Mouse (Mus musculus): ENCODE data around the gene Lss. TPM values are rescaled to one million over a fixed set of nuclear protein-coding genes. Genes with fewer than 3 reads are reported as not detected.

The Lss gene
- polyA plus RNA-seq, 1 experiment from 2014 or later: 60.9 TPM

DNA sequence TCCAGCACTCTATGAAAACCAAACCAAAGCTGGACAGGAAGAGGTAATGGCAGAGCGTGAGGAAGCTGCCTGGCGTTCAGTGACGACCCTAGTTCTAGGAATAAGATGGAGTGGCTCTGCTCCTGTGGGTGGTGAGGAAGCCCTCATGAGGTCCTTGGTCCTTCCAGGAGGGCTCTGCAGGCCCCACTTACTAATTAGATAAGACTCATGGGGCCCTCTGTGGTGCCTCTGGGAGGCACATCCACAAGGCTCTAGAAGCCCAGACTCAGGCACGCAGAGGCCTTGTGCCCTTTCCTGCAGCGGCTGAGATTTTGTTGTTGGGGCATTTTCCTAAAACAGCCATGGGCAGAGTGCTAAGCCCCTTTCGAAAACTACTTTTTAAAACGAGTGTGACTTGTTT is 25.5 kb upstream of the Lss start:
- H3K4me3 ChIP-seq (ENCODE audit: low read depth, low read length): no peak overlapping the region
- no peaks in the 10 kb centered on the region for H3K9me3 ChIP-seq (ENCODE audit: control insufficient read depth, low read length)
- ATAC-seq (ENCODE audit: insufficient read depth, low FRiP score, low TSS enrichment) (no peak), DNase-seq (ENCODE audit: low spot score) (no peak)
- no peak overlapping the region for H3K4me2 ChIP-seq (ENCODE audit: low read depth)
- H3K9ac ChIP-seq (ENCODE audit: low read length): no peak overlapping the region
- no peak overlapping the region for H3K27ac ChIP-seq (ENCODE audit: low read depth, low read length)
- peaks cover 32% of the 10 kb centered on the region for H3K36me3 ChIP-seq (ENCODE audit: control insufficient read depth, insufficient read depth, low read length)
- H3K27me3 ChIP-seq (ENCODE audit: control insufficient read depth, insufficient read depth, low read length): no peaks in the 10 kb centered on the region
- WGBS: 93% methylated on average over 7 of the region's 7 CpGs
- H3K4me1 ChIP-seq (ENCODE audit: control insufficient read depth, insufficient read depth, low read length): no peaks in the 10 kb centered on the region

- H3K27me3 ChIP-seq (ENCODE audit: control insufficient read depth, insufficient read depth, low read length): no peaks in the 10 kb centered on the region
- no peak overlapping the region for H3K4me3 ChIP-seq (ENCODE audit: low read depth, low read length)
- 41% methylated on average over 5 of the region's 5 CpGs for WGBS
- H3K4me1 ChIP-seq (ENCODE audit: control insufficient read depth, insufficient read depth, low read length): no peaks in the 10 kb centered on the region
- H3K27ac ChIP-seq (ENCODE audit: low read depth, low read length): no peak overlapping the region
- peaks cover 18% of the 10 kb centered on the region for H3K36me3 ChIP-seq (ENCODE audit: control insufficient read depth, insufficient read depth, low read length)
- peak; percentile 82 for DNase-seq (ENCODE audit: low spot score)
- H3K9me3 ChIP-seq (ENCODE audit: control insufficient read depth, low read length): no peaks in the 10 kb centered on the region
- no peak overlapping the region for H3K9ac ChIP-seq (ENCODE audit: low read length)
- H3K4me2 ChIP-seq (ENCODE audit: low read depth): no peak overlapping the region
- peak; percentile 67 for ATAC-seq (ENCODE audit: insufficient read depth, low FRiP score, low TSS enrichment)
Observed at GRCm38 (mm10) chr10:76512965-76513583, 18.3 kb upstream of the Lss start.

DNA sequence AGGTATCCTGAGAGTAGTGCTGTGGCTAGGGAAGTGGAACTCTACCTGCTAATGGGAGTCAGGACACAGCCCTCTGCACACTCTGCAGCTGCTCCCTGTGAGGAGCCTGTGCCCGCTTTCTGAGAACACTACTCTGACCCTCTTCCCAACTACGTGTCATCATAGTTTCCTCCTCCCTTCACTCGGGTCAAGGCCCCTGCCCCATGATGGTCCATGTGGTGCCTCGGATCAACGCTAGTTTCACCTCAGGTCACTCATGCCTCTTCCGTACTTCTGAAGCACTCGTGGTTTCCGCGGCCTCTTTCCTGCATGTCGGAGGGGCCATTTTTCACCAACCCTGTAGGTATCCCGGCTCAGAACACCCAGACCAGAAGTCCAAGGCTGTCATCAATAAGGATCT is 466 bp upstream of the Lss start:
- Histone ChIP-seq H3K27me3 (ENCODE audit: control insufficient read depth, insufficient read depth, low read length) (no peaks in the 10 kb centered on the region), H3K9me3 (ENCODE audit: control insufficient read depth, low read length) (no peaks in the 10 kb centered on the region), H3K27ac (ENCODE audit: low read depth, low read length) (no peak overlapping the region), H3K4me1 (ENCODE audit: control insufficient read depth, insufficient read depth, low read length) (peaks cover 5% of the 10 kb centered on the region; the same call in 1 of the 2 replicates), H3K9ac (ENCODE audit: low read length) (peak overlapping the region; percentile 29; the same call in 1 of the 2 replicates), H3K4me3 (ENCODE audit: low read depth, low read length) (peak overlapping the region; percentile 61), H3K4me2 (ENCODE audit: low read depth) (peak overlapping the region; percentile 75), H3K36me3 (ENCODE audit: control insufficient read depth, insufficient read depth, low read length) (peaks cover 4% of the 10 kb centered on the region; the same call in 1 of the 2 replicates)
- ATAC-seq (ENCODE audit: insufficient read depth, low FRiP score, low TSS enrichment): no peak
- 3% methylated on average over 11 of the region's 11 CpGs for WGBS
- DNase-seq (ENCODE audit: low spot score): no peak

- peaks cover 4% of the 10 kb centered on the region; the same call in 1 of the 2 replicates for H3K36me3 ChIP-seq (ENCODE audit: control insufficient read depth, insufficient read depth, low read length)
- H3K27ac ChIP-seq (ENCODE audit: low read depth, low read length): no peak overlapping the region
- H3K4me2 ChIP-seq (ENCODE audit: low read depth): peak overlapping the region; percentile 75
- 2% methylated on average over 14 of the region's 14 CpGs for WGBS
- ATAC-seq (ENCODE audit: insufficient read depth, low FRiP score, low TSS enrichment) (peak; percentile 1; the same call in 1 of the 2 replicates), DNase-seq (ENCODE audit: low spot score) (no peak)
- H3K9me3 ChIP-seq (ENCODE audit: control insufficient read depth, low read length): no peaks in the 10 kb centered on the region
- peak overlapping the region; percentile 61 for H3K4me3 ChIP-seq (ENCODE audit: low read depth, low read length)
- H3K27me3 ChIP-seq (ENCODE audit: control insufficient read depth, insufficient read depth, low read length): no peaks in the 10 kb centered on the region
- H3K4me1 ChIP-seq (ENCODE audit: control insufficient read depth, insufficient read depth, low read length): peaks cover 5% of the 10 kb centered on the region; the same call in 1 of the 2 replicates
- peak overlapping the region; percentile 47 for H3K9ac ChIP-seq (ENCODE audit: low read length)
Observed at GRCm38 (mm10) chr10:76531828-76532227, 440 bp downstream of the Lss start.

- H3K27me3 ChIP-seq (ENCODE audit: control insufficient read depth, insufficient read depth, low read length): no peaks in the 10 kb centered on the region
- 96% methylated on average over 7 of the region's 7 CpGs for WGBS
- H3K4me2 ChIP-seq (ENCODE audit: low read depth): no peak overlapping the region
- H3K9ac ChIP-seq (ENCODE audit: low read length): no peak overlapping the region
- H3K9me3 ChIP-seq (ENCODE audit: control insufficient read depth, low read length): no peaks in the 10 kb centered on the region
- H3K4me3 ChIP-seq (ENCODE audit: low read depth, low read length): no peak overlapping the region
- peaks cover 4% of the 10 kb centered on the region; the same call in 1 of the 2 replicates for H3K4me1 ChIP-seq (ENCODE audit: control insufficient read depth, insufficient read depth, low read length)
- H3K36me3 ChIP-seq (ENCODE audit: control insufficient read depth, insufficient read depth, low read length): peaks cover 10% of the 10 kb centered on the region; the same call in 1 of the 2 replicates
- no peak overlapping the region for H3K27ac ChIP-seq (ENCODE audit: low read depth, low read length)
- ATAC-seq (ENCODE audit: insufficient read depth, low FRiP score, low TSS enrichment): no peak
- no peak for DNase-seq (ENCODE audit: low spot score)
Observed at GRCm38 (mm10) chr10:76535526-76535925, 4.1 kb downstream of the Lss start.

DNA sequence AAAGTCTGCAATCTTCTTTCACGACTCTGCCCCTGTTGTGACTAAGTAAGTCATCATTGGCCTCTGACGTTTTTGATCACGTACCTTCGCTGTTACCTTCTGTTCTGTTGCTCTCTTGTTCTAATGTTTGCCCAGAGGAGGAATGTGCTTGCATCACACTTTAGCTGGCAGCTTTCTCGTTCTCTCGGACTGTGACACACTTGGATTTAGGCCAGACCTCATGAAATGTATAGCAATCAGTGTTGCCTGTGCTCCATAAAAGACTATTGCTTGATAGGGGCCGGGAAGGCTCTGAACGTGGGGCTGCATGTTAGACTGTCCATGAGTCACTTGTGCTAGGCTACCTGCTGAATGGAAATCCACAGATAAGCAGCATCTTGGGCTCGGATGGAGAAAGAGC is 6.2 kb downstream of the Lss start:
- Histone ChIP-seq H3K4me3 (ENCODE audit: low read depth, low read length) (no peak overlapping the region), H3K4me2 (ENCODE audit: low read depth) (no peak overlapping the region), H3K9me3 (ENCODE audit: control insufficient read depth, low read length) (no peaks in the 10 kb centered on the region), H3K27ac (ENCODE audit: low read depth, low read length) (no peak overlapping the region), H3K27me3 (ENCODE audit: control insufficient read depth, insufficient read depth, low read length) (no peaks in the 10 kb centered on the region), H3K36me3 (ENCODE audit: control insufficient read depth, insufficient read depth, low read length) (peaks cover 19% of the 10 kb centered on the region), H3K9ac (ENCODE audit: low read length) (no peak overlapping the region), H3K4me1 (ENCODE audit: control insufficient read depth, insufficient read depth, low read length) (no peaks in the 10 kb centered on the region)
- ATAC-seq (ENCODE audit: insufficient read depth, low FRiP score, low TSS enrichment): no peak
- 88% methylated on average over 9 of the region's 9 CpGs for WGBS
- DNase-seq (ENCODE audit: low spot score): no peak

GRCm38 (mm10) chr10:76541336-76542085 is 10.1 kb downstream of the Lss start:
- DNase-seq (ENCODE audit: low spot score) (no peak), ATAC-seq (ENCODE audit: insufficient read depth, low FRiP score, low TSS enrichment) (no peak)
- no peaks in the 10 kb centered on the region for H3K9me3 ChIP-seq (ENCODE audit: control insufficient read depth, low read length)
- no peak overlapping the region for H3K9ac ChIP-seq (ENCODE audit: low read length)
- WGBS: 91% methylated on average over 11 of the region's 11 CpGs
- H3K27ac ChIP-seq (ENCODE audit: low read depth, low read length): no peak overlapping the region
- H3K36me3 ChIP-seq (ENCODE audit: control insufficient read depth, insufficient read depth, low read length): peaks cover 26% of the 10 kb centered on the region
- no peaks in the 10 kb centered on the region for H3K27me3 ChIP-seq (ENCODE audit: control insufficient read depth, insufficient read depth, low read length)
- H3K4me2 ChIP-seq (ENCODE audit: low read depth): no peak overlapping the region
- no peak overlapping the region for H3K4me3 ChIP-seq (ENCODE audit: low read depth, low read length)
- H3K4me1 ChIP-seq (ENCODE audit: control insufficient read depth, insufficient read depth, low read length): no peaks in the 10 kb centered on the region

DNA sequence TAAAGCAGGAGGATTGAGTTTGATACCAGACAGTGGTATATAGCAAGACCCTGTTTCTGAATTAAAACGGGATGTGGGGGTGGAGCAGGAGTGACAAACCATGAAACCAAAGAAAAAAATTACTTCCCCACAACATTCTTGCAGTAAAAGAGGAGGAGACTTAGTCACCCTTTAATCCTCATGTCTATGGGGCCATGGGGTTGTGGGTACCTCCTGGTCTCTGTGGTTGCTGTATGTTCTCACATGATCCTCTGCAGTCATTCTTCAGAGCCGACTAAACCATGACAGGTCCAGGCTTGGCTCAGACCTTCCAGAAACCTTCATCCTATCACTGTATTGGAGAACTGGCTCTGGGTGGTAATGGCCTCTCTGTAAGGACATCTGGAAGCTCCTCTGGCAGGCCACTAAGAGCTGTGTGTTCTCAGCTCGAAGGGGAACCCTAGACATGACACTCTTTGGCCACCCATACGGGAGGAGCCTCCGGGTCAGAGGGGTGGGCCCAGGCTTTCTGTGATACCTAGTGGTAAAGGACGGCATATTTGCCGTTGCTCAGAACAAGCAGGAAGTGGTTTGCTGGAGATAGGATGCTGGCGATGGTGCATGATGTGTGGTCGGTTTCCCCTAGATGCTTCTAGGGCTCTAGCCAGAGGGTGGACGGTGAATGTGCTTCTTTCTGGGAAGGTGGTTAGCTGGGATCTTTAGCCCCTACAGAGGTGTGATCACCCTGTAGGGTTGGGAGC is 11.4 kb downstream of the Lss start:
- H3K36me3 ChIP-seq (ENCODE audit: control insufficient read depth, insufficient read depth, low read length): peaks cover 31% of the 10 kb centered on the region
- H3K27ac ChIP-seq (ENCODE audit: low read depth, low read length): no peak overlapping the region
- 87% methylated on average over 10 of the region's 10 CpGs for WGBS
- H3K27me3 ChIP-seq (ENCODE audit: control insufficient read depth, insufficient read depth, low read length): no peaks in the 10 kb centered on the region
- no peak for ATAC-seq (ENCODE audit: insufficient read depth, low FRiP score, low TSS enrichment)
- H3K9me3 ChIP-seq (ENCODE audit: control insufficient read depth, low read length): no peaks in the 10 kb centered on the region
- H3K4me1 ChIP-seq (ENCODE audit: control insufficient read depth, insufficient read depth, low read length): no peaks in the 10 kb centered on the region
- no peak for DNase-seq (ENCODE audit: low spot score)
- H3K4me3 ChIP-seq (ENCODE audit: low read depth, low read length): no peak overlapping the region
- no peak overlapping the region for H3K9ac ChIP-seq (ENCODE audit: low read length)
- no peak overlapping the region for H3K4me2 ChIP-seq (ENCODE audit: low read depth)

Data from neural tube, embryonic 11.5 days (tissue).